ENCODE assay signal across 17 mouse cellular contexts in the genomic region with DNA sequence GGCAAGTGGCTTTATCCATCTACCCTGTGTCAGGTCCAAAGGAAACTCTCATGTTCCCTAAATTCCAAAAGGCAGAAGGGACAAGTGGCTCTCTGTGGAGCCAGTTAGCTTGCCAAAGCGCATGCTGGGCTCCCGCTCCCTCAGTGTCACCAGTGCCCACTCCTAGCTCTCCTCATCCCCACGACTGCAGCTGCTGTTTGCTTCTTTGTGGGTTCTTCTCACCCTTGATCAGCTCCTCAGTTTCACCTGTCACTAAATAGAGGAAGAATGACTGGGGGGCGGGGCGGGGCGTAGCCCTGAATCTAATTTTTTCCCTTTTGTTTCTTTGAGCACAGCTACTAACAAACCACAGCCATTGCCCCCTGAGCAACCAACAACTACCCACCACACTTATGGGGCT. TPM values are rescaled to one million over a fixed set of nuclear protein-coding genes. Genes with fewer than 3 reads are reported as not detected.
DNase-seq lines count a peak whose midpoint lies in the region; TF ChIP-seq lines count a peak whose summit lies in the region.
"Had no signal": no experiment of that assay in that cellular context is flagged by ENCODE, and none has a peak within 500 bp of the region (broad histone marks: within the 10 kb centered on the region; RNA-seq: fewer than 3 reads in every experiment).

No protein-coding gene starts in this region.

- TF ChIP-seq CTCF in bone marrow, adult 2 months (IDR thresholded peaks at IDR 0.05; ENCODE audit: control insufficient read depth, insufficient read depth, low read length) = no peak
- TF ChIP-seq CTCF in kidney, adult 2 months (conservative IDR thresholded peaks at IDR 0.05; ENCODE audit: insufficient read depth, insufficient read length, low read depth, low read length) = no peak

- DNase-seq in spleen, adult 12 weeks (ENCODE audit: low spot score) = peak; percentile 34
- no peak for DNase-seq in spleen, postnatal 14 days (ENCODE audit: low spot score in 2 of 2)
- peak; percentile 57 to 64 for DNase-seq in spleen, adult 18-20 months
- DNase-seq in layer of hippocampus, postnatal 25 days (ENCODE audit: extremely low spot score in 1 of 2, low spot score in 1 of 2) = no peak
- no peak for DNase-seq in lung, postnatal 25 days (ENCODE audit: low spot score)
- DNase-seq in kidney, adult 2 months = no peak
- DNase-seq: adrenal gland, postnatal 36 days; heart, adult 2 months; layer of hippocampus, postnatal 36 days; lung, postnatal 4 days had no signal

- peak overlapping the region; percentile 46 for H3K27ac ChIP-seq in bone marrow, adult 2 months (ENCODE audit: control insufficient read depth, insufficient read depth, low read depth, low read length, poor library complexity)
- H3K27ac ChIP-seq in kidney, adult 2 months (ENCODE audit: insufficient read depth, low read depth, low read length) = no peak overlapping the region
- H3K27ac ChIP-seq: forebrain, embryonic 13.5 days; heart, adult 2 months; heart, embryonic 15.5 days; kidney, embryonic 15.5 days; liver, embryonic 15.5 days; midbrain, embryonic 10.5 days; stomach, postnatal 0 days had no signal

- H3K4me1 ChIP-seq in bone marrow, adult 2 months (ENCODE audit: control insufficient read depth, insufficient read depth, low read length) = peaks cover 8% of the 10 kb centered on the region; the same call in 1 of the 2 replicates
- H3K4me1 ChIP-seq in kidney, adult 2 months (ENCODE audit: control insufficient read depth, insufficient read depth, low read length) = peaks cover 36% of the 10 kb centered on the region

- H3K36me3 ChIP-seq in kidney, adult 2 months (ENCODE audit: control insufficient read depth, insufficient read depth, low read length) = no peaks in the 10 kb centered on the region
- H3K36me3 ChIP-seq: heart, embryonic 15.5 days; liver, embryonic 15.5 days had no signal

- TF ChIP-seq POLR2A in bone marrow, adult 2 months (IDR thresholded peaks at IDR 0.05; ENCODE audit: borderline replicate concordance, control insufficient read depth, low read depth, low read length) = no peak
- no peak for TF ChIP-seq POLR2A in kidney, adult 2 months (IDR thresholded peaks at IDR 0.05; ENCODE audit: low read depth, low read length)

- WGBS in bone marrow, adult 2 months = 67% methylated on average over 6 of the region's 6 CpGs
- 94% methylated on average over 6 of the region's 6 CpGs for WGBS in kidney, adult 2 months

- no peaks in the 10 kb centered on the region for H3K27me3 ChIP-seq in kidney, adult 2 months (replicated peaks; ENCODE audit: control insufficient read depth, insufficient read depth, low read length)
- H3K27me3 ChIP-seq: forebrain, embryonic 13.5 days; heart, embryonic 15.5 days; kidney, embryonic 15.5 days; liver, embryonic 15.5 days had no signal

- no peak overlapping the region for H3K4me3 ChIP-seq in bone marrow, adult 2 months (replicated peaks; ENCODE audit: control insufficient read depth, low read depth, low read length)
- H3K4me3 ChIP-seq in kidney, adult 2 months (ENCODE audit: insufficient read depth, low read depth, low read length) = no peak overlapping the region
- H3K4me3 ChIP-seq: forebrain, embryonic 13.5 days; heart, adult 2 months; heart, embryonic 15.5 days; kidney, embryonic 15.5 days; liver, embryonic 15.5 days; midbrain, embryonic 10.5 days had no signal

RNA-seq across cellular contexts. Expression of gene Mgrn1, which starts 12.8 kb away (rescaled TPM):
- polyA plus RNA-seq in bone marrow, adult 2 months (2011; ENCODE audit: insufficient read depth, insufficient read length, low replicate concordance, missing spikeins) = 12.9 and 22.1 TPM in 2 replicates
- total RNA-seq in layer of hippocampus, postnatal 25 days (2021) = 100 to 1,000 TPM; 219 to 221 TPM
- 197 and 218 TPM in 2 replicates for polyA plus RNA-seq in kidney, adult 2 months (2012; rRNA removed)

RNA-seq across cellular contexts. Expression of gene Ubald1, which starts 18.8 kb away (rescaled TPM):
- polyA plus RNA-seq in bone marrow, adult 2 months (2011; ENCODE audit: insufficient read depth, insufficient read length, low replicate concordance, missing spikeins) = 19.4 and 38.1 TPM in 2 replicates
- total RNA-seq in layer of hippocampus, postnatal 25 days (2021) = 100 to 1,000 TPM in 1 of 2 experiments, 10 to 100 TPM in 1; 93.5 to 103 TPM
- polyA plus RNA-seq in kidney, adult 2 months (2012; rRNA removed) = 38.4 and 39.2 TPM in 2 replicates

RNA-seq across cellular contexts. Expression of gene Nudt16l1, which starts 39.7 kb away (rescaled TPM):
- polyA plus RNA-seq in bone marrow, adult 2 months (2011; ENCODE audit: insufficient read depth, insufficient read length, low replicate concordance, missing spikeins) = 30.5 and 49.4 TPM in 2 replicates
- 10 to 100 TPM; 68.8 to 78.4 TPM for total RNA-seq in layer of hippocampus, postnatal 25 days (2021)
- 137 and 145 TPM in 2 replicates for polyA plus RNA-seq in kidney, adult 2 months (2012; rRNA removed)

Comparison
In these comparisons a context has a peak if more than half of its experiments do, and no peak if none do; other contexts are left out.
1. DNase-seq: peak in spleen, adult 12 weeks (single experiment) and spleen, adult 18-20 months (2 of 2); none in spleen, postnatal 14 days (0 of 2), layer of hippocampus, postnatal 25 days (0 of 2), lung, postnatal 25 days (single experiment) and kidney, adult 2 months (single experiment).